Mouse (Mus musculus): ENCODE results near the gene Tpte. TPM values are rescaled to one million over a fixed set of nuclear protein-coding genes. Genes with fewer than 3 reads are reported as not detected.

Tpte gene
- polyA plus RNA-seq, 1 experiment: not detected

- Histone ChIP-seq H3K36me3 (ENCODE audit: control insufficient read depth, insufficient read depth) (no peaks in the 10 kb centered on the region), H3K27me3 (ENCODE audit: control insufficient read depth, insufficient read depth, insufficient read length) (no peaks in the 10 kb centered on the region)
These were observed 115.1 kb downstream of the Tpte start, which contains the start of gene Slc25a15 for GRCm38 (mm10) chr8:22398142-22398951. TSS of gene Slc25a15 (minus strand) at chr8:22398597.

DNA sequence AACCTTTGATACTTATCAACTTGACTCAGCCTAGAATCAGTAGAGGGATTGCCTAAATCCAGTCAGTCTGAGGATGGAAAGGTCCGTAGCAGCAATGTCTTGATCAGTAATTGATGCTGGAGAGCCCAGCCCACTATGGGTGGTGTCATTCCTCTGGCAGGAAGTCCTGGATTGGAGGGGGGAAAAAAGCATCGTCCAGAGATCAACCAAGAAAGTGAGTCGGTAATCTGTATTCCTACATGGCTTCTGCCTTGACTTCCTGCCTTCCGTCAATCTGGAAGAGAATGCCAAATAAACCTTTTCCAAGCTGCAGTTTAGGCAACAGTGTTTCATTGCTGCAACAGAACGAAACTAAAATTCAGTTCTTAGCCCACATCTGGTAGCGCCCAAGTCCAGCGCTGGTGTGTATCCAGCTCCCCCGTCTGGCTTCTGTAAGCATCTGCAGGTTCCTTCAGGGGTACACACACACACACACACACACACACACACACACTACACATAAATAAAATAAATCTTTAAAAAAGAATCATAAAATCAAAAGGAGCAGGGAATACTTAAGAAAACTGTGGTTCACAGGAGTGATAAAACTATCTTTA, 116.1 kb downstream of the Tpte start:
- Histone ChIP-seq H3K36me3 (ENCODE audit: control insufficient read depth, insufficient read depth) (no peaks in the 10 kb centered on the region), H3ac (ENCODE audit: control insufficient read depth, insufficient read length) (no peak overlapping the region), H3K4me2 (ENCODE audit: low read depth) (peak overlapping the region; percentile 100), H3K79me2 (ENCODE audit: control insufficient read depth, insufficient read depth) (no peaks in the 10 kb centered on the region), H3K27me3 (ENCODE audit: control insufficient read depth, insufficient read depth, insufficient read length) (no peaks in the 10 kb centered on the region), H3K4me3 (peak overlapping the region; percentile 39)
- TF ChIP-seq REST (IDR thresholded peaks at IDR 0.05; ENCODE audit: insufficient read depth, insufficient read length): no peak
- TF ChIP-seq POLR2A (IDR thresholded peaks at IDR 0.05; ENCODE audit: insufficient read length, low read depth): no peak
- no peak for TF ChIP-seq TCF12 (IDR thresholded peaks at IDR 0.05; ENCODE audit: insufficient read depth, poor library complexity, severe bottlenecking)
- TF ChIP-seq SRF (IDR thresholded peaks at IDR 0.05; ENCODE audit: control insufficient read depth, insufficient read length, low read depth): no peak
- TF ChIP-seq TCF3 (IDR thresholded peaks at IDR 0.05; ENCODE audit: insufficient read length, low read depth): no peak
- TF ChIP-seq CEBPB (IDR thresholded peaks at IDR 0.05; ENCODE audit: insufficient read depth, poor library complexity, severe bottlenecking): no peak
- no peak for TF ChIP-seq USF1 (IDR thresholded peaks at IDR 0.05; ENCODE audit: low read depth)

More at GRCm38 (mm10) chr8:22398142-22398951, 115.1 kb downstream of the Tpte start, which contains the start of gene Slc25a15:
- Histone ChIP-seq H3ac (ENCODE audit: control insufficient read depth, insufficient read length) (peak within 1 kb of the TSS; percentile 45), H3K4me2 (ENCODE audit: low read depth) (peak within 1 kb of the TSS; percentile 100), H3K79me2 (ENCODE audit: control insufficient read depth, insufficient read depth) (no peaks in the 10 kb centered on the region), H3K4me3 (peak within 1 kb of the TSS; percentile 39)
- TF ChIP-seq REST (IDR thresholded peaks at IDR 0.05; ENCODE audit: insufficient read depth, insufficient read length) (no peak), TCF3 (IDR thresholded peaks at IDR 0.05; ENCODE audit: insufficient read length, low read depth) (no peak), CEBPB (IDR thresholded peaks at IDR 0.05; ENCODE audit: insufficient read depth, poor library complexity, severe bottlenecking) (no peak), SRF (IDR thresholded peaks at IDR 0.05; ENCODE audit: control insufficient read depth, insufficient read length, low read depth) (no peak), POLR2AphosphoS2 (IDR thresholded peaks at IDR 0.05; ENCODE audit: insufficient read length, low read depth) (peak; percentile 72), TCF12 (IDR thresholded peaks at IDR 0.05; ENCODE audit: insufficient read depth, poor library complexity, severe bottlenecking) (no peak), E2F4 (IDR thresholded peaks at IDR 0.05; ENCODE audit: insufficient read depth) (no peak), POLR2A (IDR thresholded peaks at IDR 0.05; ENCODE audit: insufficient read length, low read depth) (peak; percentile 69), MAX (IDR thresholded peaks at IDR 0.05; ENCODE audit: low read depth) (no peak), USF1 (IDR thresholded peaks at IDR 0.05; ENCODE audit: low read depth) (no peak), MYOD1 (IDR thresholded peaks at IDR 0.05; ENCODE audit: control insufficient read depth in 1 of 3, insufficient read length in 2 of 3, low read depth in 2 of 3) (peak in 1 of 3 experiments; percentile 7), MYOG (IDR thresholded peaks at IDR 0.05; ENCODE audit: control insufficient read depth in 1 of 3, insufficient read depth in 1 of 3, insufficient read length in 2 of 3, low read depth in 2 of 3) (peak in 1 of 3 experiments; percentile 19)

- H3ac ChIP-seq (ENCODE audit: control insufficient read depth, insufficient read length): no peak overlapping the region
- H3K4me3 ChIP-seq: no peak overlapping the region
- H3K36me3 ChIP-seq (ENCODE audit: control insufficient read depth, insufficient read depth): no peaks in the 10 kb centered on the region
- no peak overlapping the region for H3K4me2 ChIP-seq (ENCODE audit: low read depth)
- TF ChIP-seq MAX (IDR thresholded peaks at IDR 0.05; ENCODE audit: low read depth): no peak
- no peak for TF ChIP-seq MYOD1 (IDR thresholded peaks at IDR 0.05; ENCODE audit: control insufficient read depth in 1 of 3, insufficient read length in 2 of 3, low read depth in 2 of 3)
- no peak for TF ChIP-seq TCF3 (IDR thresholded peaks at IDR 0.05; ENCODE audit: insufficient read length, low read depth)
- no peak for TF ChIP-seq TCF12 (IDR thresholded peaks at IDR 0.05; ENCODE audit: insufficient read depth, poor library complexity, severe bottlenecking)
- no peak for TF ChIP-seq USF1 (IDR thresholded peaks at IDR 0.05; ENCODE audit: low read depth)
- no peak for TF ChIP-seq E2F4 (IDR thresholded peaks at IDR 0.05; ENCODE audit: insufficient read depth)
- TF ChIP-seq CEBPB (IDR thresholded peaks at IDR 0.05; ENCODE audit: insufficient read depth, poor library complexity, severe bottlenecking): no peak
- no peak for TF ChIP-seq SRF (IDR thresholded peaks at IDR 0.05; ENCODE audit: control insufficient read depth, insufficient read length, low read depth)
- TF ChIP-seq POLR2AphosphoS2 (IDR thresholded peaks at IDR 0.05; ENCODE audit: insufficient read length, low read depth): no peak
- no peak for TF ChIP-seq POLR2A (IDR thresholded peaks at IDR 0.05; ENCODE audit: insufficient read length, low read depth)
- no peaks in the 10 kb centered on the region for H3K27me3 ChIP-seq (ENCODE audit: control insufficient read depth, insufficient read depth, insufficient read length)
- no peaks in the 10 kb centered on the region for H3K79me2 ChIP-seq (ENCODE audit: control insufficient read depth, insufficient read depth)
These were observed 117.4 kb downstream of the Tpte start for GRCm38 (mm10) chr8:22400593-22400992.

DNA sequence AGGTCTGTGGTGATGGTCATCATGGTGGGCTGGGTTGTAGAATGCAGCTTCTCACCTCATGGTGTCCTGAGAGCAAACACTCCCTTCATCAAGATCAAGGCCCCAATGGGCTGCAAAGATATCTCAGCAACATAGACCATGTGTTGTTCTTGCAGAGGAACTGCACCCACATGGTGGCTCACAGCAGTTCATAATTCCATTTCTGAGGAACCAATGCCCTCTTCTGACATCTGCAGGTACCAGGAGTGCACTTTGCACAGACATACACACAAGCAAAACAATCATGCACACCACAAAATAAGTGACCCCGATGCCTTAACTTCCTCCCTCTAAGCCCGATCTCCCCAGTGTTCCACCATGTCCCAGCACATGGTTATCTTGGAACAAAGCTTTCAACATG, 120.0 kb downstream of the Tpte start:
- Histone ChIP-seq H3K36me3 (ENCODE audit: control insufficient read depth, insufficient read depth) (no peaks in the 10 kb centered on the region), H3K4me2 (ENCODE audit: low read depth) (no peak overlapping the region), H3K27me3 (ENCODE audit: control insufficient read depth, insufficient read depth, insufficient read length) (no peaks in the 10 kb centered on the region), H3K79me2 (ENCODE audit: control insufficient read depth, insufficient read depth) (no peaks in the 10 kb centered on the region), H3ac (ENCODE audit: control insufficient read depth, insufficient read length) (no peak overlapping the region), H3K4me3 (no peak overlapping the region)
- TF ChIP-seq CEBPB (IDR thresholded peaks at IDR 0.05; ENCODE audit: insufficient read depth, poor library complexity, severe bottlenecking): no peak
- TF ChIP-seq SRF (IDR thresholded peaks at IDR 0.05; ENCODE audit: control insufficient read depth, insufficient read length, low read depth): no peak
- TF ChIP-seq MAX (IDR thresholded peaks at IDR 0.05; ENCODE audit: low read depth): no peak
- TF ChIP-seq MYOD1 (IDR thresholded peaks at IDR 0.05; ENCODE audit: control insufficient read depth in 1 of 3, insufficient read length in 2 of 3, low read depth in 2 of 3): no peak
